Mouse (Mus musculus): ENCODE data around the gene Slc10a6.

- TF ChIP-seq CTCF (IDR thresholded peaks at IDR 0.05) (peak; percentile 80), EP300 (IDR thresholded peaks at IDR 0.05) (no peak)
These were observed 25.0 kb upstream of the Slc10a6 start for GRCm38 (mm10) chr5:103654225-103654624.
